Mouse (Mus musculus) layer of hippocampus, postnatal 25 days (tissue): Measurements from ENCODE around the gene Cnot3. TPM values are rescaled to one million over a fixed set of nuclear protein-coding genes. Genes with fewer than 3 reads are reported as not detected.
A peak's percentile ranks its signal among the peaks of the same experiment; 100 is the strongest.
"Not testable (repeated sequence)": the region's sequence is repeated elsewhere in the genome, so short reads cannot be mapped to it uniquely, and the experiment has no call there.

Experiments
- DNase-seq, 2 experiments: peaks; one replicate each; pipeline ENCODE4 v3.0.0; 2022; ENCODE audit warnings: mixed read lengths in 2 of 2, low spot score in 1 of 2; ENCODE audit errors: extremely low spot score in 1 of 2
- microRNA-seq, 2 experiments: library from miRNA; unstranded; fragments of <30 nt; microRNA quantifications; one replicate each; pipeline ENCODE4 v1.2.0; 2021
- total RNA-seq, 2 experiments: library from RNA; stranded (reverse); gene quantifications; 2 replicates each; pipeline ENCODE4 v1.2.3; 2021

The Cnot3 gene
- total RNA-seq, 2 experiments from 2014 or later: 49.7 to 61.3 TPM

DNA sequence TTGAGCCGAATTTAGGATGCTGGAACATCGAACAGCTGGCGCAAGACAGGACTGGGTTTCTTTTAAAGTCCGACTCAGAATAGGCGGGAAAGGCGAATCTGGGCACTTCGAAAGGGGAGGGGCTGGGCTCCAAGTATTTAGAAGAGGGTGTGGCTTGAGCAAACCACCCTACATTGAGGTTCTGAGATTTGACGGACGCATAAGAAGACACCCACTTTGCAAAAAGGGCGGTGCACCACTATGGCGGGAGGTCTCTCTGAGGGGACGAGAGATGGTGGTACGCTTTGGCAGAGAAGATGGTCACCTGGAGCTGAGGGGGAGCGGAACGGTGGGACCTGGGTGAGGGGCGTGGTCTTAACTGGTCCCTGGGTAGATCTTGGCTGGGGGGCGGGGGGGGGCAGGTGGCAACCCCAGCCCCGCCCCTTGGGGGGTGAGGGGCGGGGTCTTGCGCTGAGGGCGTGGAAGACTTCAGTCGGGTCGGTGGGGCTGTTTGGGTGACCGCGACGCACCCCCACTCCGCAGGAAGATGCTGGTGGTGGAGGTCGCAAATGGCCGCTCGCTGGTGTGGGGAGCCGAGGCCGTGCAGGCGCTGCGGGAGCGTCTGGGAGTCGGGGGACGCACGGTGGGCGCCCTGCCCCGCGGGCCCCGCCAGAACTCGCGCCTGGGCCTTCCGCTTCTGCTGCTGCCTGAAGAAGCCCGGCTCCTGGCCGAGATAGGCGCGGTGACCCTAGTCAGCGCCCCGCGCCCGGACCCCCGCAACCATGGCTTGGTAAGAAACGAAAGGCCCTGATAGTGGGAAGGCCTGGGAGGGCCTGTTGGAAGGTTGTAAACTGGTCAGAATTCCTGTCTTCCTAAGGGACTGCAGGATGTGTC lies 49.2 kb downstream of the Cnot3 start:
- peak; percentile 12 to 40 for DNase-seq

DNA sequence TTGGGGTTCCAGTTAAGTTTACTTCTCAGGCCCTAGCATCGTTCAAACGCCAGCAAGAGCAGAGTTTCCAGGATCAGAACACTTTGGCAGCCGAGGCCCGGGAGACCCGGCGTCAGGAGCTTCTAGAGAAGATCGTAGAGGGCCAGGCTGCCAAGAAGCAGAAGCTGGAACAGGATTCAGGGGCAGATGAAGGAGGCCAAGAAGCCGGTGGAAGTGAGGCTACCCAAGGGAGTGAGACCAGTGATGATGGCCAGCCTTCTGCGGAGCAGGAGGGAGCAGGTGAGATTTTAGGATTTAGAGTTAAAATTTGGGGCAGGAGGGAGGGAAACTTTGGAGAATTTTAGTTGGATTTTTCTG lies 49.9 kb downstream of the Cnot3 start:
- not testable (repeated sequence) for DNase-seq

GRCm38 (mm10) chr7:3698471-3698870 lies 53.4 kb downstream of the Cnot3 start:
- no peak for DNase-seq

GRCm38 (mm10) chr7:3703148-3703878 lies 58.2 kb downstream of the Cnot3 start:
- no peak for DNase-seq

- peak; percentile 94 to 95 for DNase-seq
Measured at GRCm38 (mm10) chr7:3703879-3704441, 58.9 kb downstream of the Cnot3 start, which contains the start of gene Rps9. Gene Rps9, plus strand, starts transcription at chr7:3703993.

DNA sequence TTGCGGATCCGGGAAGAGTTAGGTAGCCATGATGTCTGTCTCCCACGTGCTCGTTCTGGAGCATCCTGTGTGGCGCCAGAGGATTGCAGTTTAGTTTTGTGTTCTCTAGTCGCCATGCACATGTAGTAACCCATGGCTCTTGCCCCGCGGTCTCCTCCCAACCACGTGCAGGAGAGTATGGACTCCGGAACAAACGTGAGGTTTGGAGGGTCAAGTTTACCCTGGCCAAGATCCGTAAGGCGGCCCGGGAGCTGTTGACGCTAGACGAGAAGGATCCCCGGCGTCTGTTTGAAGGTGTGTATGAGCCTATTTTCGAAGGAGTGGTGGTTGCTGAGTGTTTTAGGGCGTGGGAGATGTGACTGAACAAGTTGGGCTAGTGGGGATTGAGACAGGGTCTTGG lies 59.4 kb downstream of the Cnot3 start:
- no peak for DNase-seq

DNA sequence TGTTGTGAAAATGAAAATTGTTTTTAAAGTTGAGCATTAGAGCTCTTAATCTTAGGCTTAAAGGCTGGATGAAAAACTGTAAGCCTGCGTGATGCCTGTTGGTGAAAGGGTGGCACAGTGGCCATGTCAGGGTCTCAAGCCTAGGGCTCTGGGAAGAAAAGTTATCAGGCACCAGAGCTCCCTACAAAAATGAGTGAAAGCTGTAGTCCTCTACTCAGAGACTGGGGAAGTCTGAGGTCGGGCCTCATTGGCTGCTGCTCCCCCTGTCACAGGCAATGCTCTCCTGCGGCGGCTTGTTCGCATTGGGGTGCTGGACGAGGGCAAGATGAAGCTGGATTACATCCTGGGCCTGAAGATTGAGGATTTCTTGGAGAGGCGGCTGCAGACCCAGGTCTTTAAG lies 60.4 kb downstream of the Cnot3 start:
- DNase-seq: not testable (repeated sequence)

DNA sequence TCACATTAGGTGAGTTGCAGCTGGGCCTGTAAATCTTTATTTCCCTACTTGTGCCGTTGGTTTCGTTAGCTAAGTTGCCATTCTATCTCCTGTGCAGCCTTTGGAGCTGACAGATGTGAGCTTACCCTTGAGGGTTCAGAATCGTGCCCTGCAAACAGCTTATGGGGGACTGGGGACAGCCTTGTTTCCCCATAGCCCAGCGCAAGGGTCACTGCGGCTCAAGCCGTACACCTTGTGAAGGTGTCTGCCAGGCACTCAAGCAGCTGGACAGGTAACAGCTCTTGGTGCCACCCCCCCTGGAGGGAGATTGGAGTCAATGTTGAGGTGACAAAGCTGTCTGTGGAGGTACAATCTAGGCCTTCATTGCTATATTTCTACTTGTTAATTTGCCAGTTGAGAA lies 60.8 kb downstream of the Cnot3 start:
- DNase-seq: no peak

GRCm38 (mm10) chr7:3706343-3706934 lies 61.4 kb downstream of the Cnot3 start:
- no peak for DNase-seq

- no peak for DNase-seq
Measured at GRCm38 (mm10) chr7:3707027-3707426, 62.0 kb downstream of the Cnot3 start.

GRCm38 (mm10) chr7:3707568-3708413 lies 62.7 kb downstream of the Cnot3 start:
- no peak for DNase-seq

- DNase-seq: not testable (repeated sequence)
Measured at GRCm38 (mm10) chr7:3708447-3708980, 63.4 kb downstream of the Cnot3 start.

- no peak for DNase-seq
Measured at GRCm38 (mm10) chr7:3709000-3709399, 63.9 kb downstream of the Cnot3 start.

Small RNA genes lying within 50 kb of the gene (microRNA-seq; reads per million reads assigned to microRNA genes)
- gene Mir3572: 5.2 to 7.5 reads per million in 2 experiments

Other genes with a start within 250 kb of the Cnot3 start
- gene Cacng6, start 221.1 kb upstream of the Cnot3 start, total RNA-seq: 1 to 10 TPM; 1.3 to 2.2 TPM
- not detected for gene Tarm1, start 142.6 kb upstream of the Cnot3 start, total RNA-seq
- gene Oscar, start 29.1 kb upstream of the Cnot3 start, total RNA-seq: under 1 TPM; 0.54 to 0.99 TPM
- gene Ndufa3, start 27.9 kb upstream of the Cnot3 start, total RNA-seq: 100 to 1,000 TPM; 576 to 686 TPM
- 10 to 100 TPM; 36.0 to 40.5 TPM for gene Tfpt, start 15.3 kb upstream of the Cnot3 start, total RNA-seq
- gene Prpf31, start 15.3 kb upstream of the Cnot3 start, total RNA-seq: 10 to 100 TPM; 51.7 to 54.2 TPM
- gene Leng1, start 20.6 kb downstream of the Cnot3 start, total RNA-seq: 1 to 10 TPM; 5.3 to 5.5 TPM
- 1 to 10 TPM; 4.6 to 8.1 TPM for gene Tmc4, start 32.3 kb downstream of the Cnot3 start, total RNA-seq
- gene Tsen34, start 47.6 kb downstream of the Cnot3 start, total RNA-seq: 10 to 100 TPM; 75.7 to 87.8 TPM
- gene Mboat7, start 48.3 kb downstream of the Cnot3 start, total RNA-seq: 100 to 1,000 TPM; 133 to 153 TPM
- 100 to 1,000 TPM; 367 to 434 TPM for gene Rps9, start 58.7 kb downstream of the Cnot3 start, total RNA-seq
- under 1 TPM in 1 of 2 experiments, not detected in 1; 0.12 TPM for gene Pirb, start 75.1 kb downstream of the Cnot3 start, total RNA-seq
- not detected for gene Gm15448, start 180.4 kb downstream of the Cnot3 start, total RNA-seq
- gene Pira2, start 199.8 kb downstream of the Cnot3 start, total RNA-seq: not detected